Mouse (Mus musculus): ENCODE measurements at regions not wholly inside any gene's neighbourhood (a gene's known extent, or its start where the extent isn't known, plus 50 kb on each side); places are given as distances from the start of the nearest gene placed in this dataset.

DNA sequence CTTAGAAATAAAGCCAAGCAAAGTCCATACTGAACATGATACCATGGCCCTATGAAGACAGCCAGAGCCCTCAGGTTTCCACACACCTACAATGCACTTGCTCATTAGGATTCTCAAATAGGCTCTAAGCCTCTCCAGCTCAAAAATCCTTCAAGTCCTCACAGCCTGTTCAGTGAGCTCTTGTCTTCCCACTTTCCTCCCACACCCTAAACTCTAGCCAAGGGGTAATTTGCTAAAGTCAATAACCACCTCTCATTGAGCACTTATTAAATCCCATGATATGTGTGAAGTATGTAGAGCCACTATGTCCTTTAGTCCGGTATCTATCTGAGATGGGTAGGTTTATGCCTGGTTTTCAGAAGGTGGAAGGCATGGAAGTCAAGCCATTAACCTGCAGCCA is 148.3 kb downstream of the Ly86 start:
- Histone ChIP-seq H3K27ac (no peak overlapping the region), H3K4me3 (ENCODE audit: insufficient read depth in 1 of 2, low read depth in 2 of 2, low read length in 2 of 2) (no peak overlapping the region), H3K9ac (replicated peaks) (no peak overlapping the region), H3K4me1 (replicated peaks; ENCODE audit: control insufficient read depth in 2 of 2, insufficient read depth in 2 of 2, low read length in 1 of 2) (no peaks in the 10 kb centered on the region), H3K4me2 (ENCODE audit: low read depth) (no peak overlapping the region), H3K36me3 (replicated peaks; ENCODE audit: control insufficient read depth, insufficient read depth, low read depth) (no peaks in the 10 kb centered on the region), H3K9me3 (ENCODE audit: control insufficient read depth, low read length) (no peaks in the 10 kb centered on the region), H3K27me3 (ENCODE audit: control insufficient read depth, insufficient read depth, low read length) (no peaks in the 10 kb centered on the region)
- TF ChIP-seq CTCF (IDR thresholded peaks at IDR 0.05; ENCODE audit: low read depth), result no peak
- TF ChIP-seq EP300 (IDR thresholded peaks at IDR 0.05; ENCODE audit: low read depth), result no peak
- DNase-seq (ENCODE audit: low read depth in 3 of 3, low spot score in 3 of 3) (no peak), ATAC-seq (ENCODE audit: insufficient read depth) (no peak)
- 81% methylated on average over 1 of the region's 1 CpGs for WGBS (ENCODE audit: insufficient replicate concordance)

DNA sequence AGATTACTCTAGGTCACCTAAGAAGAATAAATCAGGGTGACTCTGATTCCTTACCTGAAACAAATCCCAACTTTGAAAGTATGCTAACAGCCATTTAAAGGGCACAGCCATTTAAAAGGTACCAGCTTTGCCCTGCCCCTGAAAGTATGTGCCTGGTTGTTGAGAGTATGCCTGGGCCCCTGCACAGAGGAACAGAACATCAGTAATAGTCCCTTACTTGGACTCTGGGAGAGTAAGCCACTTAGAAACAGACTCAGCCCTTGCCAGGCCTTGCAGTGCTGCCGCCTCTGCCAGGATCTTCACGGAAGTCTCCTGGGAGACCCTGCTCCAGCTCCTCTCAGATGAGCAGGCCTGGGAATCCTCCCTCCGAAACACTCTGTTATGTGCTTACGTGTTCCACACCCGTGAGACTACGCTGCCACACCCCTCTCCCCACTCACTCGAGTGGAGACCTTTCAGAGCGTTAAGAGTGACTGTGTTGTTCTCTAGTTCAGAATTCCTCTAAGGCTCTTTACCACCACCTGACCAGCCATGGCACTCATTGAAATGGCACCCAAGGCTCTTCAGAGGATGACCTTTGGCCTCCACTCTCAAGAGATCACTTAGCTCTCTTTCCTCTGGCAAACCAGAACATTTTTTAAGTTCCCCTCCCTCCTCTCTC is 150.4 kb downstream of the Ly86 start:
- Histone ChIP-seq H3K9ac (replicated peaks) (no peak overlapping the region), H3K4me1 (replicated peaks; ENCODE audit: control insufficient read depth in 2 of 2, insufficient read depth in 2 of 2, low read length in 1 of 2) (no peaks in the 10 kb centered on the region), H3K27me3 (ENCODE audit: control insufficient read depth, insufficient read depth, low read length) (no peaks in the 10 kb centered on the region), H3K4me3 (ENCODE audit: insufficient read depth in 1 of 2, low read depth in 2 of 2, low read length in 2 of 2) (no peak overlapping the region), H3K4me2 (ENCODE audit: low read depth) (no peak overlapping the region), H3K9me3 (ENCODE audit: control insufficient read depth, low read length) (no peaks in the 10 kb centered on the region), H3K27ac (no peak overlapping the region), H3K36me3 (replicated peaks; ENCODE audit: control insufficient read depth, insufficient read depth, low read depth) (no peaks in the 10 kb centered on the region)
- DNase-seq (ENCODE audit: low read depth in 3 of 3, low spot score in 3 of 3) (no peak), ATAC-seq (ENCODE audit: insufficient read depth) (no peak)
- WGBS (ENCODE audit: insufficient replicate concordance), result 75% methylated on average over 8 of the region's 8 CpGs
- no peak for TF ChIP-seq EP300 (IDR thresholded peaks at IDR 0.05; ENCODE audit: low read depth)
- TF ChIP-seq CTCF (IDR thresholded peaks at IDR 0.05; ENCODE audit: low read depth), result no peak

DNA sequence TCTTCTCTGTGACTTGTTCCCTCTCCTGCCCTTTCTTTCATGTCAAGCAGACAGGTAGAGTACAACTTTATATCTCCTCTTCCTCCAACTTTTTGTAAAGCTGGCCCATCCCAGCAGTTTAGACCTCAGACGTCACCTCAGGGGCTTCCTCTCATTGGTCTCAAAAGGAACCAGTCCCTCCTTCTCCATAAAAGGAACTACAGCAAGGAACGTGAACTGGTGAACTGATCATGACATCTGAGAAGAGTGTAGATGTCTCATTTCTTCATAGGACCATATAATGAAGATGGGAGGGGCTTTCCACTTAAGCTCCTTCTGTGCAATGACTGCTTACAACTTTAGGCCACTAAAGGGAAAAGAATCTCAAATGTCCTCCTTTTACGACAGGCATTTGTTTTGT is 153.0 kb downstream of the Ly86 start:
- WGBS (ENCODE audit: insufficient replicate concordance), result 42% methylated on average over 3 of the region's 3 CpGs
- no peak for ATAC-seq (ENCODE audit: insufficient read depth)
- no peaks in the 10 kb centered on the region for H3K36me3 ChIP-seq (replicated peaks; ENCODE audit: control insufficient read depth, insufficient read depth, low read depth)

DNA sequence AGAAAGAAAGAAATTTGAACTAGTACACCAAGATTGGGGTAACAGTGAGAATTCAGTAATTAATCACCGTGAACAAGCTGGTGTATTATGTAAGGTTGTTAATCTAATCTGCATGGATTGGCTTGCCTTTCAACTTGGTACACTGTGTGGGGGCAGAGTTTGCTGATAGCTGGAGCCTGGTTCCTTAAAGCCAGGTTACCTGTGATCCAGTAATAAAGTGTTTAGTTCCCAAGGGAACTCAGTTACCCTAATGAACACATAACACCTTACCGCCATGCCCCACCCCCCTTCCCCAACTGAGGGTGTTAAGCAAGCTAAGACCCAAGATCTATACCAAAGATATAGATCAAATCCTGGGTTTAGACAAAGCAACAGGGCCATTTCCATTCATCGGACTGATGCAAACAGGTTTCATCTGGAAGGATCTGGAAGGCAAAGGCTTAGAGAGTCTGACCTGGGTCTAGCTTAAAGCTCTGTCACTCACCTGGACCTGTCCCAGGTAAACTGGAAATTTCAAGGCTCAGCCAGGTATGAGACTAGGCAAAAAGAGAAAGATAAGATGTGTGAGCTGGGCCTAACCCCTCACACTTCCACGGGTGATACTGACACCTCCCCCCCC is 155.8 kb downstream of the Ly86 start:
- Histone ChIP-seq H3K27me3 (ENCODE audit: control insufficient read depth, insufficient read depth, low read length) (no peaks in the 10 kb centered on the region), H3K27ac (no peak overlapping the region), H3K9ac (replicated peaks) (no peak overlapping the region), H3K36me3 (replicated peaks; ENCODE audit: control insufficient read depth, insufficient read depth, low read depth) (no peaks in the 10 kb centered on the region), H3K4me3 (ENCODE audit: insufficient read depth in 1 of 2, low read depth in 2 of 2, low read length in 2 of 2) (no peak overlapping the region), H3K4me2 (ENCODE audit: low read depth) (no peak overlapping the region), H3K9me3 (ENCODE audit: control insufficient read depth, low read length) (no peaks in the 10 kb centered on the region), H3K4me1 (replicated peaks; ENCODE audit: control insufficient read depth in 2 of 2, insufficient read depth in 2 of 2, low read length in 1 of 2) (peaks cover 0 to 5% of the 10 kb centered on the region in 2 experiments; a peak in 1 of 4 replicates)
- WGBS (ENCODE audit: insufficient replicate concordance), result 56% methylated on average over 4 of the region's 4 CpGs
- ATAC-seq (ENCODE audit: insufficient read depth), result no peak
- no peak for TF ChIP-seq EP300 (IDR thresholded peaks at IDR 0.05; ENCODE audit: low read depth)
- TF ChIP-seq CTCF (IDR thresholded peaks at IDR 0.05; ENCODE audit: low read depth), result no peak
- no peak for DNase-seq (ENCODE audit: low read depth in 3 of 3, low spot score in 3 of 3)

More for the DNA sequence above, 153.0 kb downstream of the Ly86 start:
- DNase-seq (ENCODE audit: low read depth in 3 of 3, low spot score in 3 of 3), result no peak
- TF ChIP-seq EP300 (IDR thresholded peaks at IDR 0.05; ENCODE audit: low read depth), result no peak
- no peak for TF ChIP-seq CTCF (IDR thresholded peaks at IDR 0.05; ENCODE audit: low read depth)
- H3K4me1 ChIP-seq (replicated peaks; ENCODE audit: control insufficient read depth in 2 of 2, insufficient read depth in 2 of 2, low read length in 1 of 2), result no peaks in the 10 kb centered on the region
- H3K27me3 ChIP-seq (ENCODE audit: control insufficient read depth, insufficient read depth, low read length), result no peaks in the 10 kb centered on the region
- H3K27ac ChIP-seq, result no peak overlapping the region
- H3K4me3 ChIP-seq (ENCODE audit: insufficient read depth in 1 of 2, low read depth in 2 of 2, low read length in 2 of 2), result no peak overlapping the region
- H3K9ac ChIP-seq (replicated peaks), result no peak overlapping the region
- H3K4me2 ChIP-seq (ENCODE audit: low read depth), result no peak overlapping the region
- H3K9me3 ChIP-seq (ENCODE audit: control insufficient read depth, low read length), result no peaks in the 10 kb centered on the region

DNA sequence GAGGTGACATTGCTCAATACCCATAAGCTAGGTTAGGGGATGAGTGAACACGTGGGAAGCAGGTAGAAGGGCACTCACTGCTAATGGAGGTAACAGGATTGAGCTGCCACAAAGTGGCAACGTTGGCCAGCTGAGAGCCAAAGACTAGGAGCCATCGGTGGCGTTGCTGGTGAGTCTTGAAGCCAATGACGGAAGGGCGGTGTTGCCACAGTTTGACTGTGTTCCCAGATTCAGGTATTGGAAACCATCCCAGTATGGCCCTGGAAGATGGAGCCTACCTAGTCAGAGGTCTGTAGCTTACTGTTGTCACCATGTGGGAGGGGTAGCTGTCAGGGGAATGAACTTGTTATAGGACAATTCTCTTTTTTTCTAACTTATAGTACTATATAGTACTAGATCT is 158.4 kb downstream of the Ly86 start:
- Histone ChIP-seq H3K27me3 (ENCODE audit: control insufficient read depth, insufficient read depth, low read length) (no peaks in the 10 kb centered on the region), H3K4me1 (replicated peaks; ENCODE audit: control insufficient read depth in 2 of 2, insufficient read depth in 2 of 2, low read length in 1 of 2) (peaks cover 0 to 10% of the 10 kb centered on the region in 2 experiments; a peak in 2 of 4 replicates), H3K9me3 (ENCODE audit: control insufficient read depth, low read length) (no peaks in the 10 kb centered on the region), H3K4me3 (ENCODE audit: insufficient read depth in 1 of 2, low read depth in 2 of 2, low read length in 2 of 2) (no peak overlapping the region), H3K27ac (no peak overlapping the region), H3K9ac (replicated peaks) (no peak overlapping the region), H3K4me2 (ENCODE audit: low read depth) (no peak overlapping the region), H3K36me3 (replicated peaks; ENCODE audit: control insufficient read depth, insufficient read depth, low read depth) (no peaks in the 10 kb centered on the region)
- no peak for DNase-seq (ENCODE audit: low read depth in 3 of 3, low spot score in 3 of 3)
- no peak for ATAC-seq (ENCODE audit: insufficient read depth)
- WGBS (ENCODE audit: insufficient replicate concordance), result 80% methylated on average over 6 of the region's 6 CpGs
- TF ChIP-seq EP300 (IDR thresholded peaks at IDR 0.05; ENCODE audit: low read depth) (no peak), CTCF (IDR thresholded peaks at IDR 0.05; ENCODE audit: low read depth) (no peak)

Measured in liver, embryonic 14.5 days (tissue).